Mouse (Mus musculus) megakaryocyte-erythroid progenitor cell, adult 5-6 weeks (primary cell): ENCODE measurements around the gene Hoxa5. TPM values are rescaled to one million over a fixed set of nuclear protein-coding genes. Genes with fewer than 3 reads are reported as not detected.

Experiments used
- ATAC-seq: replicated peaks from 2 replicates; pipeline ENCODE4 v1.8.0; 2016; ENCODE audit warnings: mild to moderate bottlenecking, inconsistent platforms; ENCODE audit not compliant: severe bottlenecking, poor library complexity, low FRiP score, low TSS enrichment
- total RNA-seq, 2 experiments: library from RNA; stranded (forward) in 1 of 2; stranded (reverse) in 1 of 2; fragments of 200-1000, 215-1000 nt in 1 of 2; fragments of >200 nt in 1 of 2; fragmentation: Nextera tagmentation in 1 of 2; gene quantifications; 2 replicates each; pipeline ENCODE4 v1.2.3; 2014 to 2017

The Hoxa5 gene
- total RNA-seq, 2 experiments from 2014 or later = 0.56 to 2.6 TPM

GRCm38 (mm10) chr6:52185222-52185621 lies 19.2 kb downstream of the Hoxa5 start:
- no peak for ATAC-seq

- ATAC-seq = no peak
These were observed 19.7 kb downstream of the Hoxa5 start for GRCm38 (mm10) chr6:52184668-52185067.

GRCm38 (mm10) chr6:52183311-52184080 lies 20.9 kb downstream of the Hoxa5 start:
- ATAC-seq = no peak

GRCm38 (mm10) chr6:52182793-52183192 lies 21.6 kb downstream of the Hoxa5 start:
- ATAC-seq = no peak

- no peak for ATAC-seq
These were observed 22.4 kb downstream of the Hoxa5 start for GRCm38 (mm10) chr6:52182030-52182429.

GRCm38 (mm10) chr6:52180726-52181125 lies 23.7 kb downstream of the Hoxa5 start:
- ATAC-seq = no peak

GRCm38 (mm10) chr6:52180213-52180710 lies 24.1 kb downstream of the Hoxa5 start:
- ATAC-seq = no peak

- ATAC-seq = no peak
These were observed 24.7 kb downstream of the Hoxa5 start for GRCm38 (mm10) chr6:52179690-52180089.

- no peak for ATAC-seq
These were observed 25.3 kb downstream of the Hoxa5 start for GRCm38 (mm10) chr6:52178918-52179665.

GRCm38 (mm10) chr6:52177806-52178205 lies 26.6 kb downstream of the Hoxa5 start:
- ATAC-seq = no peak

GRCm38 (mm10) chr6:52177061-52177735 lies 27.2 kb downstream of the Hoxa5 start, which contains the start of gene 5730596B20Rik:
TSS of gene 5730596B20Rik (plus strand) at chr6:52177498.
- no peak for ATAC-seq

- ATAC-seq = no peak
These were observed 28.0 kb downstream of the Hoxa5 start for GRCm38 (mm10) chr6:52176391-52176790.

- ATAC-seq = no peak
These were observed 28.5 kb downstream of the Hoxa5 start for GRCm38 (mm10) chr6:52175864-52176263.

GRCm38 (mm10) chr6:52174968-52175751 lies 29.2 kb downstream of the Hoxa5 start:
- ATAC-seq = no peak

- no peak for ATAC-seq
These were observed 30.7 kb downstream of the Hoxa5 start for GRCm38 (mm10) chr6:52173648-52174047.

- no peak for ATAC-seq
These were observed 31.9 kb downstream of the Hoxa5 start for GRCm38 (mm10) chr6:52172501-52172900.

- no peak for ATAC-seq
These were observed 32.4 kb downstream of the Hoxa5 start for GRCm38 (mm10) chr6:52171938-52172337.

- ATAC-seq = no peak
These were observed 33.1 kb downstream of the Hoxa5 start for GRCm38 (mm10) chr6:52171331-52171730.

GRCm38 (mm10) chr6:52170898-52171223 lies 33.5 kb downstream of the Hoxa5 start:
- ATAC-seq = no peak
